Mouse (Mus musculus) CD4-positive helper T cell, adult 2 months (primary cell): Measurements from ENCODE around the gene Arhgef38.

Experiments
- DNase-seq: peaks from one replicate; pipeline ENCODE4 v3.0.0-alpha.2; 2012; ENCODE audit warnings: low read depth, missing footprints, low spot score

The Arhgef38 gene

GRCm38 (mm10) chr3:133165130-133165529, 69.6 kb downstream of the Arhgef38 start:
- no peak for DNase-seq

- no peak for DNase-seq
These were observed 70.8 kb downstream of the Arhgef38 start for GRCm38 (mm10) chr3:133163913-133164406.

- no peak for DNase-seq
These were observed 71.6 kb downstream of the Arhgef38 start for GRCm38 (mm10) chr3:133163174-133163573.

GRCm38 (mm10) chr3:133161407-133161806, 73.3 kb downstream of the Arhgef38 start:
- no peak for DNase-seq

- no peak for DNase-seq
These were observed 76.5 kb downstream of the Arhgef38 start for GRCm38 (mm10) chr3:133158260-133158659.

GRCm38 (mm10) chr3:133154683-133155082, 80.1 kb downstream of the Arhgef38 start:
- DNase-seq: no peak

- DNase-seq: no peak
These were observed 81.1 kb downstream of the Arhgef38 start for GRCm38 (mm10) chr3:133153629-133154028.

- DNase-seq: no peak
These were observed 81.9 kb downstream of the Arhgef38 start for GRCm38 (mm10) chr3:133152831-133153230.

- DNase-seq: no peak
These were observed 83.1 kb downstream of the Arhgef38 start for GRCm38 (mm10) chr3:133151629-133152028.

- DNase-seq: no peak
These were observed 90.1 kb downstream of the Arhgef38 start for GRCm38 (mm10) chr3:133144511-133145147.

GRCm38 (mm10) chr3:133141877-133142276, 92.9 kb downstream of the Arhgef38 start:
- no peak for DNase-seq

GRCm38 (mm10) chr3:133132611-133133010, 102.1 kb downstream of the Arhgef38 start:
- DNase-seq: no peak

GRCm38 (mm10) chr3:133131372-133131771, 103.4 kb downstream of the Arhgef38 start:
- DNase-seq: no peak

GRCm38 (mm10) chr3:133113281-133113680, 121.5 kb downstream of the Arhgef38 start:
- DNase-seq: no peak

- DNase-seq: no peak
These were observed 123.0 kb downstream of the Arhgef38 start for GRCm38 (mm10) chr3:133111741-133112140.

- DNase-seq: no peak
These were observed 124.9 kb downstream of the Arhgef38 start for GRCm38 (mm10) chr3:133109844-133110243.

- DNase-seq: no peak
These were observed 126.0 kb downstream of the Arhgef38 start for GRCm38 (mm10) chr3:133108731-133109130.

- no peak for DNase-seq
These were observed 130.3 kb downstream of the Arhgef38 start for GRCm38 (mm10) chr3:133104436-133104835.

GRCm38 (mm10) chr3:133103768-133104167, 131.0 kb downstream of the Arhgef38 start:
- DNase-seq: no peak

- no peak for DNase-seq
These were observed 135.8 kb downstream of the Arhgef38 start for GRCm38 (mm10) chr3:133098909-133099308.

GRCm38 (mm10) chr3:133098336-133098735, 136.4 kb downstream of the Arhgef38 start:
- no peak for DNase-seq

- DNase-seq: no peak
These were observed 136.8 kb downstream of the Arhgef38 start for GRCm38 (mm10) chr3:133097936-133098335.

GRCm38 (mm10) chr3:133094305-133094704, 140.4 kb downstream of the Arhgef38 start:
- no peak for DNase-seq

GRCm38 (mm10) chr3:133092936-133093335, 141.8 kb downstream of the Arhgef38 start:
- DNase-seq: no peak
